Mouse (Mus musculus): Measurements from ENCODE around the gene Snrnp35. TPM values are rescaled to one million over a fixed set of nuclear protein-coding genes. Genes with fewer than 3 reads are reported as not detected.

Snrnp35 gene
- polyA plus RNA-seq, 1 experiment from 2014 or later, result 6.5 TPM

- no peak for ATAC-seq
- H3K4me3 ChIP-seq (ENCODE audit: low read depth, low read length), result no peak overlapping the region
- no peaks in the 10 kb centered on the region for H3K9me3 ChIP-seq (ENCODE audit: low read length)
- DNase-seq, result no peak
- no peak overlapping the region for H3K9ac ChIP-seq (replicated peaks)
- H3K4me2 ChIP-seq (ENCODE audit: low read depth, low read length), result no peak overlapping the region
- TF ChIP-seq CTCF (IDR thresholded peaks at IDR 0.05; ENCODE audit: low read depth) (no peak), EP300 (IDR thresholded peaks at IDR 0.05; ENCODE audit: low read depth) (no peak)
- no peaks in the 10 kb centered on the region for H3K27me3 ChIP-seq (ENCODE audit: insufficient read depth, low read length)
- 64% methylated on average over 5 of the region's 5 CpGs for WGBS (ENCODE audit: insufficient replicate concordance)
- no peak overlapping the region for H3K27ac ChIP-seq (ENCODE audit: low read depth)
- no peaks in the 10 kb centered on the region for H3K4me1 ChIP-seq (ENCODE audit: insufficient read depth)
- 0 out of 2 replicates have a peak, but pooled peaks cover 6% of the 10 kb centered on the region for H3K36me3 ChIP-seq (replicated peaks; ENCODE audit: insufficient read depth, low read length)
These were observed 32.9 kb downstream of the Snrnp35 start for GRCm38 (mm10) chr5:124515789-124516188.

DNA sequence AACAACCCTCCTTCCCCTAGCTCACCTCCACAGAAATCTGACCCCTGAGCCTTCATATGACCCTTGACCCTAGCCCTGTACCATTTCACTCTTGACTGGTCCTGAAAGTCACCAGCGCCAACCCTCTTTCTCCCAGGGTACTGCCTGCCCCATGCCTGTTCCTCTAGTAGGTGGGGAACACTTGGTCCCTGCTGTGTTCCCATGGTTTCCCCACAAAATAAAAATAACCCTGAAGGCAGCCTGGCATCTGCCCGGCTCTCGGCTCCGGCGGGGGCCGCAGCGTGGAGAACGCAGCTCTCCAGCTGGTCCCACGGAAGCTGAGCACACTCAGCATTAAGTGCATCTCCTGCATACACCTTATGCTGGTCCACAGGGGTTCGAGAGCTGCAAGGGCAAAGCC, 35.7 kb downstream of the Snrnp35 start:
- ATAC-seq (no peak), DNase-seq (no peak)
- Histone ChIP-seq H3K4me3 (ENCODE audit: low read depth, low read length) (no peak overlapping the region), H3K4me2 (ENCODE audit: low read depth, low read length) (no peak overlapping the region), H3K9ac (replicated peaks) (no peak overlapping the region), H3K27ac (ENCODE audit: low read depth) (no peak overlapping the region), H3K9me3 (ENCODE audit: low read length) (no peaks in the 10 kb centered on the region), H3K4me1 (ENCODE audit: insufficient read depth) (no peaks in the 10 kb centered on the region), H3K36me3 (replicated peaks; ENCODE audit: insufficient read depth, low read length) (0 out of 2 replicates have a peak, but pooled peaks cover 6% of the 10 kb centered on the region), H3K27me3 (ENCODE audit: insufficient read depth, low read length) (no peaks in the 10 kb centered on the region)
- 89% methylated on average over 10 of the region's 10 CpGs for WGBS (ENCODE audit: insufficient replicate concordance)
- no peak for TF ChIP-seq EP300 (IDR thresholded peaks at IDR 0.05; ENCODE audit: low read depth)
- TF ChIP-seq CTCF (IDR thresholded peaks at IDR 0.05; ENCODE audit: low read depth), result no peak

DNA sequence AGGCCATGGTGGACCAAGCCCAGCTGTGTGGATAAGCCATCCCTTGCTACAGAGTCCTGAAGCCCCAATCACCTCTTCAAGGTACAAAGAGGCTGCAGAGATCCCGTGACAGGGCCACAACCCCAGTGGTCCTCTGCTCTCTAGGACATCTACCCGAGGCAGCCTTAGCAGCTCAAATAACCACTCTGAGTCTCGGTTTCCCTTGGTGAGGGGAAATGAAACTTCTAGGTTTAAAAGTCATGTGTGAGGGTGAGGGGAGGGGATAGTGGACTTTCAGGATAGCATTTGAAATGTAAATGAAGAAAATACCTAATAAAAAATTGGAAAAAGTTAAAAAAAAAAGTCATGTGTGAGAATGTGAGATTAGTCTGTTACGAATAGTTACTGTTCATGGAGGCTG, 38.7 kb downstream of the Snrnp35 start:
- no peaks in the 10 kb centered on the region for H3K9me3 ChIP-seq (ENCODE audit: low read length)
- DNase-seq (no peak), ATAC-seq (no peak)
- H3K4me2 ChIP-seq (ENCODE audit: low read depth, low read length), result no peak overlapping the region
- no peak overlapping the region for H3K9ac ChIP-seq (replicated peaks)
- no peaks in the 10 kb centered on the region for H3K4me1 ChIP-seq (ENCODE audit: insufficient read depth)
- no peaks in the 10 kb centered on the region for H3K27me3 ChIP-seq (ENCODE audit: insufficient read depth, low read length)
- no peaks in the 10 kb centered on the region for H3K36me3 ChIP-seq (replicated peaks; ENCODE audit: insufficient read depth, low read length)
- no peak for TF ChIP-seq CTCF (IDR thresholded peaks at IDR 0.05; ENCODE audit: low read depth)
- no peak for TF ChIP-seq EP300 (IDR thresholded peaks at IDR 0.05; ENCODE audit: low read depth)
- no peak overlapping the region for H3K4me3 ChIP-seq (ENCODE audit: low read depth, low read length)
- 72% methylated on average over 4 of the region's 4 CpGs for WGBS (ENCODE audit: insufficient replicate concordance)
- H3K27ac ChIP-seq (ENCODE audit: low read depth), result no peak overlapping the region

DNA sequence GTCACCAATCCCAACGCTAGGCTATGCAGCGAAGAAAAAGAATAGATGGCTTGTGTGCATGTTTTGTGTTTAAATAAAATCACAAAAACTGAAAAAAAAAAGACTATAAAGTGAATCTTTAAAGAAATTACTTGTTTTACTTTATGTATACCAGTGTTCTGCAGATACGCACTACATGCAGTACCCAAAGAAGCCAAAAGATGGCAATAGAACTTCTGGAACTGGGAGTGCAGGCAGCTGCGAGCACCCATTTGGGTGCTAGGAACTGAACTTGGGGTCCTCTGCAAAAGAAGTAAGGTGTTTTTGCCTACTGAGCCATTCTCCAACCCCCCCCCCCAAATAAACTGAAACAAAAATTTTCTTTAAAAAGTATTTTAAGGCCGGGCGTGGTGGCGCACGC, 40.1 kb downstream of the Snrnp35 start:
- H3K4me1 ChIP-seq (ENCODE audit: insufficient read depth), result no peaks in the 10 kb centered on the region
- no peak for ATAC-seq

GRCm38 (mm10) chr5:124524943-124525342, 42.0 kb downstream of the Snrnp35 start:
- TF ChIP-seq EP300 (IDR thresholded peaks at IDR 0.05; ENCODE audit: low read depth), result no peak
- no peak for TF ChIP-seq CTCF (IDR thresholded peaks at IDR 0.05; ENCODE audit: low read depth)
- ATAC-seq, result no peak
- 65% methylated on average over 5 of the region's 5 CpGs for WGBS (ENCODE audit: insufficient replicate concordance)

More for the DNA sequence above, 40.1 kb downstream of the Snrnp35 start:
- WGBS (ENCODE audit: insufficient replicate concordance), result 91% methylated on average over 8 of the region's 8 CpGs
- Histone ChIP-seq H3K36me3 (replicated peaks; ENCODE audit: insufficient read depth, low read length) (no peaks in the 10 kb centered on the region), H3K27ac (ENCODE audit: low read depth) (no peak overlapping the region), H3K27me3 (ENCODE audit: insufficient read depth, low read length) (no peaks in the 10 kb centered on the region), H3K9ac (replicated peaks) (no peak overlapping the region), H3K9me3 (ENCODE audit: low read length) (no peaks in the 10 kb centered on the region), H3K4me2 (ENCODE audit: low read depth, low read length) (no peak overlapping the region), H3K4me3 (ENCODE audit: low read depth, low read length) (no peak overlapping the region)
- no peak for TF ChIP-seq EP300 (IDR thresholded peaks at IDR 0.05; ENCODE audit: low read depth)
- TF ChIP-seq CTCF (IDR thresholded peaks at IDR 0.05; ENCODE audit: low read depth), result peak; percentile 47; the same call in 1 of the 2 replicates
- DNase-seq, result no peak

GRCm38 (mm10) chr5:124528351-124528750, 45.4 kb downstream of the Snrnp35 start:
- Histone ChIP-seq H3K36me3 (replicated peaks; ENCODE audit: insufficient read depth, low read length) (no peaks in the 10 kb centered on the region), H3K27me3 (ENCODE audit: insufficient read depth, low read length) (peaks cover 30% of the 10 kb centered on the region), H3K9me3 (ENCODE audit: low read length) (no peaks in the 10 kb centered on the region), H3K4me1 (ENCODE audit: insufficient read depth) (peaks cover 22% of the 10 kb centered on the region), H3K4me2 (ENCODE audit: low read depth, low read length) (0 out of 2 replicates have a peak overlapping the region, but pooled peaks have one; percentile 38), H3K9ac (replicated peaks) (no peak overlapping the region), H3K27ac (ENCODE audit: low read depth) (no peak overlapping the region), H3K4me3 (ENCODE audit: low read depth, low read length) (no peak overlapping the region)
- DNase-seq (no peak), ATAC-seq (no peak)
- TF ChIP-seq EP300 (IDR thresholded peaks at IDR 0.05; ENCODE audit: low read depth) (no peak), CTCF (IDR thresholded peaks at IDR 0.05; ENCODE audit: low read depth) (no peak)
- WGBS (ENCODE audit: insufficient replicate concordance), result 81% methylated on average over 4 of the region's 4 CpGs

More at GRCm38 (mm10) chr5:124524943-124525342, 42.0 kb downstream of the Snrnp35 start:
- no peak for DNase-seq
- H3K27ac ChIP-seq (ENCODE audit: low read depth), result no peak overlapping the region
- no peaks in the 10 kb centered on the region for H3K9me3 ChIP-seq (ENCODE audit: low read length)
- no peak overlapping the region for H3K9ac ChIP-seq (replicated peaks)
- peaks cover 5% of the 10 kb centered on the region; the same call in 1 of the 2 replicates for H3K4me1 ChIP-seq (ENCODE audit: insufficient read depth)
- no peaks in the 10 kb centered on the region for H3K36me3 ChIP-seq (replicated peaks; ENCODE audit: insufficient read depth, low read length)
- H3K4me2 ChIP-seq (ENCODE audit: low read depth, low read length), result no peak overlapping the region
- peaks cover 7% of the 10 kb centered on the region for H3K27me3 ChIP-seq (ENCODE audit: insufficient read depth, low read length)
- H3K4me3 ChIP-seq (ENCODE audit: low read depth, low read length), result no peak overlapping the region

Measured in liver, postnatal 0 days (tissue).